Mouse (Mus musculus) olfactory bulb, adult 2 months (tissue): ENCODE measurements around the gene Elavl3. TPM values are rescaled to one million over a fixed set of nuclear protein-coding genes. Genes with fewer than 3 reads are reported as not detected.

Experiments used
- H3K27ac ChIP-seq: fragments of 200-500 bp; 2 replicates; pipeline ENCODE4 v1.5.1; 2012; ENCODE audit warnings: low read depth, low read length; ENCODE audit not compliant: insufficient read depth
- H3K4me1 ChIP-seq: fragments of 200-500 bp; 2 replicates; pipeline ENCODE4 v1.6.1; 2012; ENCODE audit warnings: low read length; ENCODE audit not compliant: control insufficient read depth, insufficient read depth
- H3K4me3 ChIP-seq: fragments of 200-500 bp; 2 replicates; pipeline ENCODE4 v1.5.1; 2012; ENCODE audit warnings: mild to moderate bottlenecking, low read depth, low read length, moderate library complexity; ENCODE audit not compliant: insufficient read depth
- CTCF ChIP-seq: fragments of 200-500 bp; IDR thresholded peaks from 2 replicates; pipeline ENCODE4 v1.5.1; 2012; ENCODE audit warnings: low read depth, mild to moderate bottlenecking, low read length, moderate library complexity; ENCODE audit not compliant: insufficient read depth
- POLR2A ChIP-seq: fragments of 200-500 bp; IDR thresholded peaks from 2 replicates; pipeline ENCODE4 v1.6.1; 2012; ENCODE audit warnings: mild to moderate bottlenecking, low read depth, low read length, moderate library complexity; ENCODE audit not compliant: insufficient read depth
- WGBS: fragments of 180-500 bp; shearing (Covaris S2); methylation state at CpG from one replicate; pipeline ENCODE4 v1.1.7; 2018; 5-methylcytosine and 5-hydroxymethylcytosine counted together
- polyA plus RNA-seq: library from polyadenylated mRNA; stranded (reverse); fragments of >200 nt; gene quantifications from 2 replicates; pipeline ENCODE4 v1.2.4, GENCODE M21; 2012; ENCODE audit warnings: low replicate concordance; ENCODE audit not compliant: missing spikeins, insufficient read depth, insufficient read length

The Elavl3 gene
- polyA plus RNA-seq, 1 experiment, result not detected

DNA sequence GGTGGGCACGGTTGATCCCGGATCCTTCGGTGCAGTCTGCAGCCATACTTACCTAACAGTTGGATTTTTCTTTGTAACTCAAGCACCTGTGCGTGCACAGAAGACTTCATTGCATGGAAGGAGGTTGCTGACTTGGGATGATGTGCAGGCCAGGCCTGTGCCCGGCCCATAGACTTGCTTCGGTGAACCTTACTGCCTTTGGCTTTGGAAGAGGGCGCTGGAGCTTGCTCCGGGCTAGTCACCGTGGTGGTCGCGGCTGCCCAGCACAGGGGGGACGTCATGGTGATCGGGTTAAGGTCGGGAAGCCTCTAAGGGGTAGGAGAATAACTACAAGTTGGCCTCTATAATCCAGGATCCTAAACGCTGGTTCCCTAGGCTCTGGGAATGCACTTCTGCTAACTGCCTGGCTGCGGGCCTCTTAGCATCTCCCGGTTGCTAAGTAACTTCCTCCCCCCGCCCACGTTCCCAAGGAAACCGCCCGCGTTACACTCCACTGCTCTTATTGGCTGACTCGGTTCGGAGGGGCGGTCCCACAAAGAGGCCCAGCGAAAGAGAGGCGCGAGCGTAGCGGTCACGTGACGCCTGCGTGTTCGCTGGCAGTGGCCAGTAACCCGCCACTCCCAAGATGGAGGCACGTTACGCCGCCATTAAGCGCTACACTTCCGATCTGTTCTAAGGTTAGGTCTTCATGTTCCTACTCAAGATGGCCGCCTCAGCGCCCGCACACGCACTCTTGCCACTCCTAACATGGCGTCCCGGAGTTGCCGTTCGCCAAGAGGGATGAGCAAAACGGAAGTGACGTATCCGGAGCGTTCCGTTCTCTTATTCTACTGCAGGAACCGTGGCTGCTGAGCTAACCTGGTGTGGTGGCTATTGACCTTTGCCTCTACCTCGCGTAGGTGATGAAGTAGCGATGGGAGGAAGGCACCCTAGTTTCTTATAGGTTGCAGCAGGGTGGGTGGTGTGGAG is 49.3 kb downstream of the Elavl3 start, which contains the start of the genes Ccdc151 and Prkcsh:
Ccdc151 (minus strand) TSS at position 441 of the 969 bp plus-strand sequence.
Prkcsh (plus strand) TSS at position 613 of the 969 bp plus-strand sequence.
- TF ChIP-seq CTCF (no peak; the same call in 1 of the 2 replicates), POLR2A (peak; percentile 30; the same call in 1 of the 2 replicates)
- H3K27ac ChIP-seq, result peak within 1 kb of the TSS; percentile 66
- peaks cover 23% of the 10 kb centered on the region for H3K4me1 ChIP-seq
- WGBS, result 4% methylated on average over 57 of the region's 57 CpGs
- peak within 1 kb of the TSS; percentile 65 for H3K4me3 ChIP-seq

DNA sequence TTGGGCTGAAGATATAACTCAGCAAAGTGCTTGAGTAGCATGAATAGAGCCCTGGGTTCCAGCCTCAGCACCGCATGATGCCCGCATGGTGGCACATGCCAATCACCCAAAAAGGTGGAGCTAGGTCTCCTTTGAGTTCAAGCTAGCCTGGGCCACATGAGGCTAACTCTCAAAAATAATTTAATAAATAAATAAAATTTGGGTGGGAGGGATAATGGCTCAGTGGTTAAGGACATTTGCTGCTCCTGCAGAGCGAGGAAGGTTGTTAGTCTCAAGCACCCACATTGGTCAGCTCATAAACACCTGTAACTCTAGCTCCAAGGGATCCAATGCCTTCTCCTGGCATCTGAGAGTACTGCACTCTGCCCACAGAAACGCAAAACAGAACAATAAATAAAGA is 50.2 kb downstream of the Elavl3 start:
- Histone ChIP-seq H3K4me3 (no peak overlapping the region), H3K27ac (no peak overlapping the region), H3K4me1 (peaks cover 23% of the 10 kb centered on the region)
- no peak for TF ChIP-seq POLR2A
- no peak for TF ChIP-seq CTCF
- 77% methylated on average over 4 of the region's 4 CpGs for WGBS

DNA sequence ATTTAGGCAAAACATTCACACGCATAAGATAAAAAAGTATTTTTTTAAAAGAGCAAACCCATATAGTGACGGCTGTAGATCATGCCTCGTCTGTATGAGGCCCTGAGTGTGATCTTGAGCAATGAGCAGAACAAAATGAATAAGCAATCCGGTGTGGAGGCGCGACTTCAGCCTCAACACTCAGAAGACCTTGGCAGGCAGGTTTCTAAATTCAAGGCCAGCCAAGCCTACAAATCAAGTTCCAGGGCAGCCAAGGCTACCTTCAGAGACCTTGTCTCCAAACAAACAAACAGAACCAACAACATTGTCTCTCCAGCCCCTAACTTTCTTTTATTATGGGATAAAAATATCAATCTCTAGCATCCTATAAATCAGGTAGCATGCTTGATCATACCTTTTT is 51.5 kb downstream of the Elavl3 start:
- WGBS, result 94% methylated on average over 6 of the region's 6 CpGs
- Histone ChIP-seq H3K4me1 (peaks cover 19% of the 10 kb centered on the region), H3K4me3 (no peak overlapping the region), H3K27ac (no peak overlapping the region)
- TF ChIP-seq CTCF, result no peak
- TF ChIP-seq POLR2A, result no peak

DNA sequence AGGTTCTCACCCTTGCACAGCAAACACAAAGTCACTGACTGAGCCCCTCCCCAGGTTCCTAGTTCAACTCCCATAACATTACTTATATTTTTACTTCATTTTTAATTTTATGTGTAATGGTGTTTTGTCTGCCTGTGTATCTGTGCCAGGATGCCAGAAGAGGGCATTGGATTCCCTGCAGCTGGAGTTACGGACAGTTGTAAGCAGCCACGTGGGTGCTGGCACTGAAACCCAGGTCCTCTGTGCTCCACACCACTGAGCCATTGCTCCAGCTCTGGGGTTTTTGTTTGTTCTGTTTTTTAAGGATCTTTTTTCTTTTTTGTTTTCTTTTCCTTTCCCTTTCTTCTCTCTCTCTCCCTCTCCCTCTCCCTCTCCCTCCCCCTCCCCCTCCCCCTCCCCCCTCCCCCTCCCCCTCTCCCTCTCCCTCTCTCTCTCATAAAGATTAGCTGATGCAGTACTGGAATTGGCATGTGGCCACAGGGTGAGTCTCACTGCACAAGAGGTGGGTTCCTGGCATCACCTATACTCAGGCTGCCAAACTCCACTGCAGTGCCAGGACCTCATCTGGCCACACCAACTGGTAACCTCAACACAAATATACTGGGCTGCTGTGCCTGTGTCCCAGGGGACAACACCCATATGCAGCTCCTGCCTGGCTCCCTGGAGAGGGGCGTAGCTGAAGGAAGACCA is 55.5 kb downstream of the Elavl3 start:
- no peaks in the 10 kb centered on the region for H3K4me1 ChIP-seq
- 82% methylated on average over 3 of the region's 3 CpGs for WGBS
- TF ChIP-seq CTCF (no peak), POLR2A (no peak)
- no peak overlapping the region for H3K27ac ChIP-seq
- H3K4me3 ChIP-seq, result no peak overlapping the region

DNA sequence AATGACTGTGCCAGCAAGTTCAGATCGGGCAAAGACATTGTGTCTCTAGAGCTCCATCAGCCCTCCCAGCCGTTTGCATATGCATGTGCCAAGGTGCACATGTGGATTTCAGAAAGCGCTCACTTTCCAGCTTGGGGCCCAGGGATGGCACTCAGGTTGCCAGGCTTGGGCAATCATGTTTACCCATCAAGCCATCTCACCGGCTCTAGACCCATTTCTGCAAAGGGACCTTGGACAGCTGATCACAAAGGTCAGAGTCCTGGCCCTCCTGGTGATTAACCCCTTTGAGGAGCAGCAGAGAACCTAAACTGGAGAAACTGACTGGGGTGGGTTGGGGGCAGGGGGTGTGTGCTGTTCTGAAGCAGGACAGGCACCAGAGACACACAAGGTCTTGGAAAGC is 59.6 kb downstream of the Elavl3 start:
- Histone ChIP-seq H3K27ac (no peak overlapping the region), H3K4me3 (no peak overlapping the region), H3K4me1 (peaks cover 27% of the 10 kb centered on the region)
- TF ChIP-seq POLR2A (no peak), CTCF (no peak)
- 83% methylated on average over 4 of the region's 4 CpGs for WGBS

DNA sequence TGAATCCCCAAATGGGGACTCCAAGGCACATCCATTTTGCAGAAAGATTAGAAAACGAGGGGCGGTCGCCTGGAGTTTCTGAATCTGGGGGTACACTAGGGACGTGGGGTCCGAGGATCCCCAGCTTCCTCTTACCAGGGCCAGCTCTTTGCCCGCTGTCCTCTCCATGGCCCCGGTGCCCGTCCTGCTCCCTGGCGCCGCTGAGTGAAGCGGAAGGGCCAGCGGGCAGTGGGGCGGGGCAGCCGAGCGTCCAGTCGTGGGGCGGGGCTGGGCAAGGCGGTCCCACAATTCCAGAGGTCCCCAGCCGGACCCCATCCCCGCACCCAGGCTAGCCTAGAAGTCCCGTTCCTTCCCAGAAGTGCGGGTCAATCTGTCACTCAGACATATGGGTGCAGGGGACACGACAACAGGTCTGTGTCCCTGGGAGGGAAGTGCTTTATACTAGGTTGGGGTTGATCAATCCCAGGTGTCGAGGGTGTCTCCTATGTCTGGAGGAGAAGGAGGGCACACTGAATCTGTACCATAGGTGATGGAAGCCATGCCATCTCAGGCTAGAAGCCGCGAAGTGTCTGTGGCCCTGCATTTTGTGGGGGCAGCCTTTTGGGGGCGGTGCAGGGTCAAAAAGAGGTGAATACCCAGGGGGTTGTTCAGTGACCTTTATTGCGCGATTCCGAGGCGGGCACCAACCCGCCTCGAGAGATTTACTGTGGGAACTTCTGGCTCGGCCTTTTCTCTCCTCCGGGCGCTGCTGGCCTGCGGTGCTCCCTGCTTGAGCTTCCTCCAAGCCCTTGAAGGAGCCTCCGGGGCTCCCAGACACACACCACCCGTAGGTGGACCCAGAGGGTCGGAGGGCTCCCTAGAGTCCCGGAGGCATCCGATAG is 62.4 kb downstream of the Elavl3 start, which contains the start of gene Rgl3:
Rgl3 (minus strand) TSS at position 217 of the 881 bp plus-strand sequence.
- 19% methylated on average over 42 of the region's 42 CpGs for WGBS
- TF ChIP-seq CTCF (no peak), POLR2A (no peak)

DNA sequence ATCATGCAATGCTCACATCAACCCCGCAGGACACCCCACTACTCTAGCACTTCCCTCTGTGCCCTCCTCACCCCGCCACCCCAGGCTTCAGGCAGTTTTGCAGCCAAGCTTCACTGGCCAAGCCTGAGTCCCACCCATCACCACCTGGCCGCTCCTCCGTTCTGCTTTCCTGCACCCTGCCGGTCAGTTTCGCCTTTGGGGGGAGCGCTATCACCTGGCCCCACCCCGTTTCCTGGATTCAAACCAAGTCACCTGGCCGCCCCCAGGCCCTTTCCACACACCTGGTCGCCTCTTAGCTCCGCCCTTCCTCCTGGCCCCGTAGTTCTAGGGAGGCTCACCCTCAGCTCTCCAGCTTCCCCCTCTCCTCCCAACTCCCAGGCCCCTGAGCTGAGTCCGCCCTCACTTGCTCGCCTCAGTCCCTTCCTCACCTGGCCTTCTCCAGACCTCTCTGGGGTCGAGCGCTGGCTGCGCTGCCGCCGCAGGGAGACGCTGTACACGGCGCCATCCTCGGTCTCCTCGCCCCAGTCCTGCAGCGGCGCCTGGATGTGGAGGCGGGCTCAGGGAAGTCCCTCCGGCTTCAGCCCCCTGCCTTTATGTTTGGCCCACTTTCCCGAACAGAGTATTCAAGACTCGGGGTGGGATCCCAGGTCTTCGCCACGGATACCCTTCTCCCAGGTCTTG is 63.3 kb downstream of the Elavl3 start:
- Histone ChIP-seq H3K27ac (no peak overlapping the region), H3K4me1 (peaks cover 27% of the 10 kb centered on the region), H3K4me3 (peak overlapping the region; percentile 34)
- TF ChIP-seq POLR2A, result 0 out of 2 replicates have a peak, but pooled peaks have one; percentile 23
- no peak for TF ChIP-seq CTCF
- WGBS, result 2% methylated on average over 32 of the region's 32 CpGs

More for the DNA sequence above, 62.4 kb downstream of the Elavl3 start, which contains the start of gene Rgl3:
- H3K4me1 ChIP-seq, result peaks cover 27% of the 10 kb centered on the region
- H3K4me3 ChIP-seq, result peak within 1 kb of the TSS; percentile 34
- no peak within 1 kb of the TSS for H3K27ac ChIP-seq
